Mouse (Mus musculus) cerebellum, adult 2 months (tissue): ENCODE measurements around the gene Gm21887.
"Not testable (repeated sequence)": the region's sequence is repeated elsewhere in the genome, so short reads cannot be mapped to it uniquely, and the experiment has no call there.

Source experiments
- CTCF ChIP-seq: fragments of 200-500 bp; IDR thresholded peaks from 2 replicates; pipeline ENCODE4 v1.5.1; 2011; ENCODE audit warnings: low read depth, mild to moderate bottlenecking, control low read depth, low read length, moderate library complexity, borderline replicate concordance; ENCODE audit not compliant: insufficient read depth
- POLR2A ChIP-seq: fragments of 200-500 bp; IDR thresholded peaks from 2 replicates; pipeline ENCODE4 v1.6.1; 2011; ENCODE audit warnings: low read length, control low read depth, borderline replicate concordance; ENCODE audit not compliant: insufficient read depth

DNA sequence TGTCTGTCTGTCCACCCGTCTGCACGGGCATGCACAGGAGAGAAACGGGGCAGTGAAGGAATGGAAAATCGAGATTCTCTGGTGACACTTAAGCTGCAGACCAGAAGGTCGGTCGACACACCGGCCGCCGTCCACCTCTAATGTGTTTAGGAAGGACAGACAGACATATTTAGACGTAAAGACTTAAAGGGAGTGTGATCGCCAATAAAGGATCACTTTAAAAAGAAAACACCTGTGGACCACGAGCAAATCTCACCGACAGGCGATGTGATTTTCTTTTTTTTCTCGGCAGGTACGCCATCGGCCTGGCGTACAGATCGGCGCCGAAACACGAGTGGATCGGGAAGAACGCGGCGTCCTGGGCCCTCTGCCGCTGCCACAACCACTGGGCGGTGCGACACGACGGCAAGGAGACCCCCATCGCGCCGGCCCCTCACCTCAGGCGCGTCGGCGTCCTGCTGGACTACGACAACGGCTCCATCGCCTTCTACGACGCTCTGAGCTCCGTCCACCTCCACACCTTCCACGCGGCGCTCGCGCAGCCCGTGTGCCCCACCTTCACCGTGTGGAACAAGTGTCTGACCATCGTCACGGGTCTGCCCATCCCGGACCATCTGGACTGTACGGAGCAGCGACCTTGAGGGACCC lies 20.8 kb upstream of the Gm21887 start:
- not testable (repeated sequence) for TF ChIP-seq CTCF, POLR2A
